Mouse (Mus musculus) heart, adult 8-10 months (tissue): ENCODE measurements around the gene Tkt. TPM values are rescaled to one million over a fixed set of nuclear protein-coding genes. Genes with fewer than 3 reads are reported as not detected.

Experiments
- DNase-seq: peaks from one replicate; pipeline ENCODE4 v3.0.0; 2022; ENCODE audit warnings: low spot score
- microRNA-seq: library from miRNA; unstranded; fragments of <30 nt; microRNA quantifications from one replicate; pipeline ENCODE4 v1.2.0, GENCODE M21; 2022
- total RNA-seq, 4 experiments: library from RNA; stranded (reverse); gene quantifications; 2 replicates each; pipeline ENCODE4 v1.2.4; 2022

Tkt gene
- total RNA-seq, 4 experiments from 2014 or later, result 21.4 to 28.7 (median 28.1) TPM

DNA sequence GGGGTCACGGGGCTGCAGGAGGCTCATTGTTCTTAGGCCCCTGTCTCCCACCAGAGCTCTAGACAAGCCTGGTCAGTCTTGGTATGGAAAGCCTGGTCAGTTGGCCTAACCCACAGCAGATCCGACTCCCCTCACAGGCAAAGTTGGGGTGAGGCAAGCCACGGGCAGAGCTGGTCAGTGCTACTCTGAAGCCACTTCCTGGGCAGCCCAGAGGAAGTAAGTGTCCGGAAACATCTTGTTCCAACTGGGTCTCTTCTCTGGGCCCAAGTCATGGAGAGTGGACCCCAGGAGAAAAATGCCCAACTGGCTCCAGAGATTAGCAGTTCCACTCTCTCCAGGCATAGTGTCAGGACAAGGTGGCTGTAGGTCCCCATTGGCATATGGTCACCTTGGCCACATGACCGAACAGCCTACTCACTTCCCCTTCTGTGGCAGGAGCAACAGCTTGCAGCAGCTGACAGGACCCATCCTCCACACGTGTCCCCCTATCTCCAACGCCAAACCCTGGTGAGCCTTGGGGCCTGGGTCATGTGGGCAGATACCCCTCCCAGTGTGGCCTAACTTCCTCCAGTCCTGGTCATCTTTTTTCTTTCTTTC, 71.9 kb downstream of the Tkt start:
- DNase-seq, result no peak

DNA sequence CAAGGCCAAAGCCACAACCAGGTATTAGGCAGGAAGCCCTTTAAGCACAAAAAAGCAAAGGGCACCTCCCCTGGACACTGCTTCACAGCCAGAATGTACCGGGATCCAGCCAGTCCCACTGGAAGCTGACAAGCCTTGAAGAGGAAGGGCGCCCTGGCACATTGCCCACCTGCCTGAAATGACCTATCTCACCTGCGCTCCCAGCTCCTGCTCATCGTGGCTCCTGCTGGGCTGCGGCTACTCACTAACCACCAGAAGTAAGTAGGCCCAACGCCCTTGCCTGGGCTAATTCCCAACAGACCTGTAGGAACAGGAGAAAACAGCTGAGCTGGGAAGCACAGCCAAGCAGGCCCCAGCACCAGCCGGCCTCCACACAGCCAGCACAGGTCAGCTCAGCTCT, 74.0 kb downstream of the Tkt start:
- no peak for DNase-seq

GRCm38 (mm10) chr14:30622556-30622955, 74.4 kb downstream of the Tkt start:
- no peak for DNase-seq

Small RNA genes within 50 kb of the gene (microRNA-seq; reads per million reads assigned to microRNA genes)
- 6.4 reads per million, percentile 16 among the genes with 10 or more reads in this experiment for gene Mir3076

Other genes starting within 250 kb of the Tkt start
- 10 to 100 TPM in 2 of 4 experiments, 1 to 10 TPM in 2; 9.0 to 11.3 (median 10.5) TPM for gene Dcp1a, start 68.8 kb upstream of the Tkt start, total RNA-seq
- gene Cacna1d, start 56.9 kb upstream of the Tkt start, total RNA-seq, result 1 to 10 TPM; 1.9 to 2.8 (median 2.4) TPM
- gene Prkcd, start 77.9 kb downstream of the Tkt start, total RNA-seq, result 10 to 100 TPM in 3 of 4 experiments, 1 to 10 TPM in 1; 7.1 to 13.4 (median 11.6) TPM
- 1 to 10 TPM; 6.6 to 8.0 (median 7.4) TPM for gene Rft1, start 106.0 kb downstream of the Tkt start, total RNA-seq
- 10 to 100 TPM; 13.1 to 14.1 (median 13.3) TPM for gene Sfmbt1, start 166.5 kb downstream of the Tkt start, total RNA-seq